Mouse (Mus musculus): ENCODE data around the gene Xbp1. TPM values are rescaled to one million over a fixed set of nuclear protein-coding genes. Genes with fewer than 3 reads are reported as not detected.
"Not testable (repeated sequence)": the region's sequence is repeated elsewhere in the genome, so short reads cannot be mapped to it uniquely, and the experiment has no call there.

The Xbp1 gene
- polyA plus RNA-seq, 1 experiment from 2014 or later = 135 TPM

DNA sequence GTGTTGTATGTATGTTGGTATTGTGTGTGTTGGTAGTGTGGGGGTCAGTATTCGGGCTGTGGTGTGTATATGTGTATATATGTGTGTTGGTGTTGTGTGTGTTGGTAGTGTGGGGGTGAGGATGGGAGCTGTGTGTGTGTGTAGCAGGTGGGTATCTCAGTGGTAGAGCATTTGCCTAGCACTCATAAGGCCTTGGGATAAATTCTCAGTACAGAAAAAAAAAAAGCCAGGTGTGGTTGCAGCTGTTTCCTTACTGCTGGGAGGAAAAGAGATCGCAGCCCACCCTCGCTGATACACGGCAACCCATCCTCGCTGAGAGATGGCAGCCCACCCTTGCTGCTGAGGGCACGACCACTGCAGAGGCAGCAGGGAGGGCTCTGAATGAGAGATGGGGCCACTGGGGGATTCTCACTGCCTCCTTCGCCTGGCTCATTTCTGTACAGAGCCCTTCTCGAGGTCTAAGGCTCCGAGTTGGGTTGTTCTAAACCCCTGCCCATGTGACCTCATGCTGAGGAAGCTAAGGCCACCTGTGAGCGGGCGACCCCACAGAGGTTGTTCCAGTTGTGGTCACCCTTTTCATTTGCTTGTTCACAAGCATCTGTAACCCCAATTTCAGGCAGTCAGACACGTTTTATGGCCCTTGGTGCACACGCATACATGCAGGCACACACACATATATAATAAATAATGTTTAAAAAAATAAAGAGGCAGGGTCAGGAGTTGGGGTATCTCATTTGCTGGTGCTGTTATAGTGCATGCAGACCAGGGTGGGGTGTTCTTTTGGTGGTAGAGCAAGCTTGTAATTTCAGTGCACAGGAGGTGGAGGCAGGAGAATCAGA is 19.3 kb upstream of the Xbp1 start:
- H3K27me3 ChIP-seq (replicated peaks; ENCODE audit: control insufficient read depth, insufficient read depth, low read length) = no peaks in the 10 kb centered on the region
- H3K4me2 ChIP-seq (ENCODE audit: low read length) = no peak overlapping the region
- WGBS = 80% methylated on average over 13 of the region's 13 CpGs
- no peak overlapping the region for H3K4me3 ChIP-seq (replicated peaks; ENCODE audit: low read length)
- ATAC-seq = no peak
- no peaks in the 10 kb centered on the region for H3K36me3 ChIP-seq (ENCODE audit: control insufficient read depth, insufficient read depth)
- no peaks in the 10 kb centered on the region for H3K9me3 ChIP-seq (ENCODE audit: control insufficient read depth, low read length)
- no peak overlapping the region for H3K9ac ChIP-seq (replicated peaks; ENCODE audit: low read depth, low read length)
- no peaks in the 10 kb centered on the region for H3K4me1 ChIP-seq (replicated peaks; ENCODE audit: control insufficient read depth, insufficient read depth, low read length)
- H3K27ac ChIP-seq (ENCODE audit: low read length) = no peak overlapping the region

DNA sequence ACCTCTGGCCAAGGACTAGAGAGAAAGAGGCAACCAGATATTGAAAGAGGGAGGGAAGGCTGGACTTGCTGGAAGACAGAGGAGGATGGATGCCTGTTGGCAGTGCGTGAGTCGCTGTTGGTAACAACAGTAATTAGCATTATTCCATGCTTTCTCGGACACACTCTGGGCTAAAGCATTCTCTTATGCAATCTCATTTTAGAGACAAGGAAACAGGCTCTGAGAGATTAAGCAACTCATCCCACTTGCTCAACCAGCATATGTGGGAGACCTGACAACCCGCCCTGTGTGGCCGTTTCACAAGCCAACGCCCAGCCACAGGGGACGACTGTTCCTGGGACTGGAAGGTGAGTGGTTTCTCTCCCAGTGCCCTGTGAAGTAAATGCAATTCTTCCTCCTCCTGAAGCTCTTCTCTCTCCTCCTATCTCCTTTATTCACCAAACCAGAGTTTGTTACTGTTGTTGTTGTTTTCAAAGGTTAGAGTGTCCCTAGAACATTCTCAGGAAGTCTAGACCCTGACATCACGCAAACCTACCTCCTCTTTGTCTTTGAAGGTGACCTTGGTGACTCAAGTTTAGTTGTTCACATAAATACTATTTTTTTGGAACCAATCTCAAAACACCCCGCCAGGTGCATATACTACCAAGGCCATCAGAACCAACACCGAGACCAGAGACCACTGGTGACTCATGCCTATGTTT is 18.0 kb upstream of the Xbp1 start:
- H3K4me3 ChIP-seq (replicated peaks; ENCODE audit: low read length) = no peak overlapping the region
- 91% methylated on average over 10 of the region's 10 CpGs for WGBS
- H3K4me2 ChIP-seq (ENCODE audit: low read length) = no peak overlapping the region
- H3K36me3 ChIP-seq (ENCODE audit: control insufficient read depth, insufficient read depth) = no peaks in the 10 kb centered on the region
- ATAC-seq = no peak
- no peaks in the 10 kb centered on the region for H3K27me3 ChIP-seq (replicated peaks; ENCODE audit: control insufficient read depth, insufficient read depth, low read length)
- H3K9me3 ChIP-seq (ENCODE audit: control insufficient read depth, low read length) = no peaks in the 10 kb centered on the region
- no peak overlapping the region for H3K27ac ChIP-seq (ENCODE audit: low read length)
- H3K4me1 ChIP-seq (replicated peaks; ENCODE audit: control insufficient read depth, insufficient read depth, low read length) = no peaks in the 10 kb centered on the region
- no peak overlapping the region for H3K9ac ChIP-seq (replicated peaks; ENCODE audit: low read depth, low read length)

GRCm38 (mm10) chr11:5505856-5506575 is 14.4 kb upstream of the Xbp1 start:
- no peak overlapping the region for H3K27ac ChIP-seq (ENCODE audit: low read length)
- no peaks in the 10 kb centered on the region for H3K27me3 ChIP-seq (replicated peaks; ENCODE audit: control insufficient read depth, insufficient read depth, low read length)
- H3K4me1 ChIP-seq (replicated peaks; ENCODE audit: control insufficient read depth, insufficient read depth, low read length) = no peaks in the 10 kb centered on the region
- WGBS = 38% methylated on average over 18 of the region's 18 CpGs
- no peak overlapping the region for H3K4me2 ChIP-seq (ENCODE audit: low read length)
- H3K36me3 ChIP-seq (ENCODE audit: control insufficient read depth, insufficient read depth) = no peaks in the 10 kb centered on the region
- no peak overlapping the region for H3K4me3 ChIP-seq (replicated peaks; ENCODE audit: low read length)
- H3K9ac ChIP-seq (replicated peaks; ENCODE audit: low read depth, low read length) = no peak overlapping the region
- ATAC-seq = no peak
- no peaks in the 10 kb centered on the region for H3K9me3 ChIP-seq (ENCODE audit: control insufficient read depth, low read length)

DNA sequence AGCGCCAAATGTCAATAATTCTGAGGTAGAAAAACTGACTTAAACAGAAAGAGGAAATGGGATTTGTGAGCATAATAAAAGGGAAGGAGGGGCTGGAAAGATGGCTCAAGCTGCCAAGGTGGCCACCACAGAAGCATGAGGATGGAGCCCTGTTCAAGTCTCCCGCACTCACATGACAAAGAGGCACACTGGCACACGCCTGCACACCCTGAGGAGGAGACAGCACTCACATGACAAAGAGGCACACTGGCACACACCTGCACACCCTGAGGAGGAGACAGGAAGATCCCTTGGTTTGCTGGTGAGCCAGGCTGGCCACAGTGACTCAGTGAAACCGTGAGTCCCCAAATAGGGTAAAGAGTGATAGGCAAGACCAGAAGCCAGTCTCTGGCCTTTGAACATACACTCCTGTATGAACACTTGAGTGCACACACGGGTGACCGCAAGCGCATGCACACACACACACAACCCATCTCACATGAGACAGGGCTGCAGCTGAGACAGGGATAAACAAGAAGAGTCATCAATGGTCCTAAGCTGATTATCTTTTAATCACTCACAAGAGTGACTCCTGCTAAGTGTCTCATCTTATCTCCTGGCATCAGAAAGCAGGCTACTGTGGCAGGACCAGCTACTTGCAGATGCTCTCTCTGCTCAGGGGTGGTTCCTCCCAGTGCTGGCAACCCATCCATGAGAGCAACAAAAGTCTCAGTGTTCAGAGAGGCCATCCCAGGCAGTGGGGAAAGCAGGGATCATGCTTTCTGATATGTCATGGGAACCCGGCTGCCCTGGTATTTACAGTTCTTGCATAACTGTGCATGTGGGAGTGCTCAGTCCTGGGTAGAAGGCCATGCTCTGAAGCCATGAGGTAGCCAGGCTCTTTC is 11.0 kb upstream of the Xbp1 start:
- no peak for ATAC-seq
- Histone ChIP-seq H3K9ac (replicated peaks; ENCODE audit: low read depth, low read length) (no peak overlapping the region), H3K4me1 (replicated peaks; ENCODE audit: control insufficient read depth, insufficient read depth, low read length) (no peaks in the 10 kb centered on the region), H3K36me3 (ENCODE audit: control insufficient read depth, insufficient read depth) (no peaks in the 10 kb centered on the region), H3K9me3 (ENCODE audit: control insufficient read depth, low read length) (no peaks in the 10 kb centered on the region), H3K27ac (ENCODE audit: low read length) (no peak overlapping the region), H3K4me2 (ENCODE audit: low read length) (no peak overlapping the region), H3K4me3 (replicated peaks; ENCODE audit: low read length) (no peak overlapping the region), H3K27me3 (replicated peaks; ENCODE audit: control insufficient read depth, insufficient read depth, low read length) (no peaks in the 10 kb centered on the region)
- 89% methylated on average over 8 of the region's 8 CpGs for WGBS

DNA sequence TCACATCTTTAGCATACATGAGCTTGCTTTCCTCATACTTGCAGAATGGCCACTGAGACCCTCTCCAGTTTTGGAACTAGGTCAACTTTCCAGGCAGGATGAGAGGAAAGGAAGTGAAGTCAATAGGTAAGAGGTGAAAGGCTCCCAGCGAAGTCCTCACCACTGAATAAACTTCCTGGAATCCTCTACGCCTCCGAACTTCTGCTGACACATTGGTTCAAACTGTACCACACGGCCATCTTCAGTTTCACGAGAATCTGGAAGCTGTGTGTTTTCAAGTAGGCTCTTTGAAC is 10.4 kb upstream of the Xbp1 start:
- no peak overlapping the region for H3K27ac ChIP-seq (ENCODE audit: low read length)
- no peak overlapping the region for H3K9ac ChIP-seq (replicated peaks; ENCODE audit: low read depth, low read length)
- H3K9me3 ChIP-seq (ENCODE audit: control insufficient read depth, low read length) = no peaks in the 10 kb centered on the region
- 87% methylated on average over 5 of the region's 5 CpGs for WGBS
- no peaks in the 10 kb centered on the region for H3K27me3 ChIP-seq (replicated peaks; ENCODE audit: control insufficient read depth, insufficient read depth, low read length)
- H3K4me3 ChIP-seq (replicated peaks; ENCODE audit: low read length) = no peak overlapping the region
- no peaks in the 10 kb centered on the region for H3K4me1 ChIP-seq (replicated peaks; ENCODE audit: control insufficient read depth, insufficient read depth, low read length)
- no peak overlapping the region for H3K4me2 ChIP-seq (ENCODE audit: low read length)
- ATAC-seq = no peak
- H3K36me3 ChIP-seq (ENCODE audit: control insufficient read depth, insufficient read depth) = no peaks in the 10 kb centered on the region

DNA sequence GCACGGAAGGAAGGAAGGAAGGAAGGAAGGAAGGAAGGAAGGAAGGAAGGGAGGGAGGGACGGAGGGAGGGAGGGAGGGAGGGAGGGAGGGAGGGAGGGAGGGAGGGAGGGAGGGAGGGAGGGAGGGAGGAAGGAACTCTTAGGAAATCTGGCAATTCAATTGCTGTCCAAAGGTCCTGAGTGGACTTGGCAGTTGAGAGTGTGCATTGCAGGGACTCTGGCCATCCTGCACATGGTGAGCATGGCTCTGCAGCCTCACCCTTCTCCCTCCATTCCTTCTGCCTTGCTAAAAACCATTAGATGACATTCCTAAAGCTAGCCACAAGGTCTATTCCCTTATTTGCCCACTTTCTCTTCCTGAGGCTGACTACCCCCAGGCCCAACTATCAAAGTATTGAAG is 9.8 kb upstream of the Xbp1 start:
- H3K27me3 ChIP-seq (replicated peaks; ENCODE audit: control insufficient read depth, insufficient read depth, low read length); ATAC-seq; H3K4me2 ChIP-seq (ENCODE audit: low read length); H3K27ac ChIP-seq (ENCODE audit: low read length); H3K9ac ChIP-seq (replicated peaks; ENCODE audit: low read depth, low read length); H3K4me1 ChIP-seq (replicated peaks; ENCODE audit: control insufficient read depth, insufficient read depth, low read length); H3K36me3 ChIP-seq (ENCODE audit: control insufficient read depth, insufficient read depth); H3K4me3 ChIP-seq (replicated peaks; ENCODE audit: low read length); H3K9me3 ChIP-seq (ENCODE audit: control insufficient read depth, low read length): not testable (repeated sequence)
- no CpG with 5 or more reads among the region's 2 CpGs for WGBS

DNA sequence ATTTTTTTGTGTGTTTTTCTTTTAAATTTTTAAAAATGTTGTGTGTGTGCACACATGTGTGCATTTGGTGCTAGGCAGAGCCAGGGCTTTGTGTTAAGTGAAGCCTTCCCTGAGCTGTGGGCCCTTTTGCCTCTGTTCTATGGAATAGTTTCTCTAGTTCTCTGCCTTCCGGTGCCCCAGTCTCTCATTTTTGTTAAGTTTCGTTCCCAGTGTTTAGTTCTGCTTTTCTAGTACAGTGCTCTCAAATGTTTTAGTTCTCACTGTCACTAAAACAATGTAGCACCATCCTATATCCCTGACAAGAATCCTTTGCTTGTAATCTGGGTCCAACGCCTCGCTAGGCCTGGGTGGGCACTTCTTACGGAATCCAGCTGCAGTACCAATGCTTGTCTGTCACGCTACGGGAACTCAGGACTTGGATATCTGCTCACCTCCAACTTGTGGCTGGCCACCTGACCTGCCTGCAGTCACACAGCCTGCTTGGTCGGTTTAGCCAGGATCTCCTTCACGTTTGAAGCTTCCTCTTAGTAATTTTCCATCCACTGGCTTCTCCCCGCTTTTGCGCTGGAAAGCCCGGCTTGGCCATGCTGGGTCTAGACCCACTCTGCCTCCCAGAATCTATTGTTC is 8.2 kb upstream of the Xbp1 start:
- H3K36me3 ChIP-seq (ENCODE audit: control insufficient read depth, insufficient read depth) = no peaks in the 10 kb centered on the region
- no peak overlapping the region for H3K4me3 ChIP-seq (replicated peaks; ENCODE audit: low read length)
- no peaks in the 10 kb centered on the region for H3K9me3 ChIP-seq (ENCODE audit: control insufficient read depth, low read length)
- no peak overlapping the region for H3K4me2 ChIP-seq (ENCODE audit: low read length)
- H3K27me3 ChIP-seq (replicated peaks; ENCODE audit: control insufficient read depth, insufficient read depth, low read length) = no peaks in the 10 kb centered on the region
- ATAC-seq = no peak
- WGBS = 78% methylated on average over 12 of the region's 12 CpGs
- no peak overlapping the region for H3K27ac ChIP-seq (ENCODE audit: low read length)
- no peak overlapping the region for H3K9ac ChIP-seq (replicated peaks; ENCODE audit: low read depth, low read length)
- H3K4me1 ChIP-seq (replicated peaks; ENCODE audit: control insufficient read depth, insufficient read depth, low read length) = no peaks in the 10 kb centered on the region

DNA sequence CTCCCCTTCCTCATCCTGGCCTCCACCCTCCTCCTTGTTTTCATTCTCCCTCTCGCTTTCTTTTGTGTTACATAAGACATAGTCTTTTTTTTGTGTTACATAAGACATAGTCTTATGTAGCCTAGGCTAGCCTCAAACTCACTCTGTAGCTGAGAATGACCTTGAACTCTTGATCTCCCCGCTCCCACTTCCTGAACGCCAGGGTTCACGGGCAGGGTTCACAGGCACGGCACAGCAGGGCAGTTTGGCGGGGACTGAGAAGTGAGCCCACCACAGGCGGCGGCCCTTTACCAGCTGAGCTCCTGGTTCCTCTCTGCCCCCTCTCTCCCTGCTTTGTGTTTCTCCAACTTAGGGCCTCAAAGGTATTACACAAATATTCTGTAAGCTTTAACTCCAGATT is 7.5 kb upstream of the Xbp1 start:
- no peak for ATAC-seq
- Histone ChIP-seq H3K27me3 (replicated peaks; ENCODE audit: control insufficient read depth, insufficient read depth, low read length) (no peaks in the 10 kb centered on the region), H3K36me3 (ENCODE audit: control insufficient read depth, insufficient read depth) (no peaks in the 10 kb centered on the region), H3K4me3 (replicated peaks; ENCODE audit: low read length) (no peak overlapping the region), H3K9ac (replicated peaks; ENCODE audit: low read depth, low read length) (no peak overlapping the region), H3K27ac (ENCODE audit: low read length) (no peak overlapping the region), H3K4me2 (ENCODE audit: low read length) (no peak overlapping the region), H3K9me3 (ENCODE audit: control insufficient read depth, low read length) (no peaks in the 10 kb centered on the region), H3K4me1 (replicated peaks; ENCODE audit: control insufficient read depth, insufficient read depth, low read length) (no peaks in the 10 kb centered on the region)
- 86% methylated on average over 8 of the region's 8 CpGs for WGBS

Data from forebrain, embryonic 16.5 days (tissue).